Mouse (Mus musculus): ENCODE data around the gene Stxbp5l.
"Not testable (repeated sequence)": the region's sequence is repeated elsewhere in the genome, so short reads cannot be mapped to it uniquely, and the experiment has no call there.

Gene Stxbp5l

DNA sequence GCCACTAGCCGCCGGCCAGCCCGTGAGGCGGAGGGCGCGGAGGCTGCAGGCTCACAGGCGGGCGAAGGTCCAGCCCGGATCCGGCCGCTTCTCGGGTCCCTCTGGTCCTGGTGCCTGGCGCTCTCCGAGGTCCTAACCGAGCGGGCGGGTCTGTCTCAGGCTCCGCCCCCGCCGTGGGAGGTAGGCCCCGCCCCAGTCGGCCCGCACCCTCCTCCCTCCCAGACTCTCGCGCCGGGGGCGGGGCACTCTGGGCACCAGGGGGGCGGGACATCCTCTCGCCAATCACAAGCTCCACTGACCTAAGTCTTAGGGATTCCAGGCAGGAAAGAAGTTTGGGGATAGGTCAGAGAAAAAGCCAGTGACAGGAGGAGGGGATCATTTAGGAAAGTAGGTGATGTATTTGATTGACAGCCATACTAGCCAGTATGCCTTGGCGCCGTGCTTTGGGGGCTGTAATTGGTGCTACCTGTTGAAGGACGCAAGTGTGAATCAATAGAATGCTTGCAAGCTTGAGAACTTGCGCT is at the start of gene Stxbp5l:
Gene Stxbp5l (minus strand): TSS at position 142 of the 524 bp plus-strand sequence.
- peak; percentile 96 for DNase-seq

DNA sequence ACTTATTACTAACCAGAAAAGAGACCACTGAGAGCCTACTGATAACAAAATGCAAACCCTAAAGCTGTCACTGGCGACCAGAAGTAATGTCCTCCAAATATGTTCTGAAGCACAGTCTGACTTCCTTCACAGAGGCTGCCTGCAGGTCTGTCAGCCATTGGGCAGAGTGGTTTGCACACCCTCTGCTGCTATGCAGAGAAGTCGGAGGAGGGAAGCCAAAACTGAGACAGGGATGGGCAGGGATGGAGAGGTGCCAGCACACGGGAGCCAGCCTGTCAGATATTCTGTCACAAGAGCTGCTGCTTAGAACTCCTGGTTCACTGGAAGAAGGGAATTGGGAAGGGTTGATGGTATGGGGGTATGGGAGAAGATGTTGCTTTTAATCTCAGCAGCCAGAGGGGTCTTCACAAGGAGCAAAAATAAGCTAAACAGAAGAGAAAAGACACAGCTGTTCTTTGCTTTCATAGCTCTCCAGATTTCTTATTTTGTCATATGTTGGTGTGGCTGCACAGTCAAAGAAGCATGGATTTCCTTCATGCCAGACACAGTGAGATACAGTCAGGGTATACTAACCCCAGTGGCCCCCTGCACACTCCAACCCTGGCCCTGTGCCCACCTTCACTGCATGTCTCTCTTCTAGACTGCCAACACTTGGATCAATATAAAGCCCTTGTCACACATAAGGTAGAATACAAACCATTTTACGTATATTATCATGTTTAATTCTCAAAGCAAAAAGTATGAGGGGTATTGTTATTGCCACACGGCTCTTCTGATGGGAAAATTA is 48.8 kb upstream of the Stxbp5l start:
- DNase-seq: no peak

DNA sequence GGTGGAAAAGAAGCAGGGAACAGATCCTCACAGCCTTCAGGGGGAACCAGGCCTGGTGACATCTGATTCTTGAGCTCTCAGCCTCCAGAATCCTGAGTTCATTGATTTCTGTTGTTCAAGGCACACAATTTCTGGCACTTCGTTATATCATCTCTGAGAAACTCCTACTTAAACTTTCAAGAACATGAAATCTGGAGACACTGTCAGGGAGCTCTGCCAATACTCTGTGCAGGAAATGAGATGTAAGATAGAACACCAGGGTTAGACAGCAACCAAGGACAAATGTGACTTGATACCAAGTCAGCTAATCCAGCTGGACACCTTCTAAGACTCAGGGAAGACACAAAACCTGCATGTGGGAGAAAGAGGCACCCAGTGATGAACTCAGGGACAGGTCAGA is 40.7 kb upstream of the Stxbp5l start:
- DNase-seq: no peak

DNA sequence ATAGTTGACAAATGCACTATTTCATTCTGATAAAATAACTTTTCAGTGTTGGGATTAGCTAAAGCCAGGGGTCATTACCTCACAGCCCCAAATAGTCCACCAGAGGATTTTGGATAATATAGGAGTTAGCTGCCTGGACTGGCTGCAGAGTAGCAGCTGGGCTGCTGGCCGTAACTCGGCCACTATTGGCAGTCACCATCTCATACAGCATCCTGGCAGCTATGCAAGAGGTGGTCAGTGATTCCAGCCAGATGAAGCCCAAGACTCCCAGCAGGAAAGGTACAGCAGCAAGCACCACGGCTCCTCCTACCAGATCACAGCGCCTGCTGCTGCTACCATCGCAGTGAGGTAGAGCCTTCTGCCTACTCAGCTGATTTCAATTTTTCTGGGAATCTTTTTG is 38.1 kb upstream of the Stxbp5l start:
- DNase-seq: no peak

DNA sequence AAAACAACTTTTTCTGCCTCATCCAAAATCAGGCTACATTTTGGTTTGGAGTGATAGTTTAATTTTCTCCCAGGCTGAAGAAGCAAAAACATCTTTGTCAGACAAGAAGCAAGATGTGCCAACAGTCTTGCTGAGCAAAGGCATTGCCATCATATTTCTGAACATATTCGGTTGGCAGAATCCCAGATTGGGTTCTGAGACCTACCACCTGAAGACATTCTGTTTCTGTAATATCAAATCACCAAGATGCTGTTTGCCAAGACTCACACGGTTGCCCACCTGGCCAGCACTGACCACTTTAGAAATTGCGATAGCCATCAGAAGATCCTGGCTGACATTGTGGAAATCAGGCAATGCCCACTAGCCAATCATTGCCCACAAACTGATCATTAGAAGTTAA is 37.1 kb upstream of the Stxbp5l start:
- no peak for DNase-seq

DNA sequence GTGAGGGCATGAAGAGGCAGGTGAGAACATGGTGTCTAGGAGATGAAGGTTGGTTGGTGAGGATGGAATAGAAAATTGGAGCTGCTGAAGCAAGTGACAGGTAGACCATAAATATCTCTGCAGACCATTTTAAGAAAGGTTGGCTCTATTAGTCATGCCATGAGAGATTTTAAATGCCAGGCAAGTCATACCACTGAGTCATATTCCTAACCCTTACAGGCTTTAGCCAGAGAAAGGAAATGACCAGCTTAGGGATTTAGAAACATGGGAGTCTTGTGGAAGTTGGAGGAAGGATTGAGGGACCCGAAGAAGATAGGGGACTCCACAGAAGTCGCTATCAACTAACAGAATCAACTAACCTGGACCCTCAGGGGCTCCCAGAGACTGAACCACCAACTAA is 35.8 kb upstream of the Stxbp5l start:
- no peak for DNase-seq

DNA sequence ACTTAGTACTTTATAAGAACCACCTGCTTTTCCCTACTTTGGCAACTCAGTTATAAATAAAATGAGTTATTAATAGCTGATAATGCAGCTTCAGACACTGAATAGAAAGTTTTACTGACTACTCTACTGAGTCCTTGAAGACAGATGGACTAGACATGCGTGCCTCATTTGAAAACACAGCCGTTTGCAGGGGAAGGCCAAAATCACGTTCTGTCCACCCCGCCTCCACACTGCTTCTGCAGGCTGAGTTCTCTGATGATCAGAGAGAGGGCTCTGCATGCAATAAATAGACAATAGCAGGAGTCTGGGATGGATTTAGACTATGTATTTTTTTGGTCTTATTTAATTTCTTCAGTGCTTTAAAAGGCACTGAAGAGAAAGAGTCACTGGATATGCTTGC is 20.8 kb upstream of the Stxbp5l start:
- DNase-seq: no peak

DNA sequence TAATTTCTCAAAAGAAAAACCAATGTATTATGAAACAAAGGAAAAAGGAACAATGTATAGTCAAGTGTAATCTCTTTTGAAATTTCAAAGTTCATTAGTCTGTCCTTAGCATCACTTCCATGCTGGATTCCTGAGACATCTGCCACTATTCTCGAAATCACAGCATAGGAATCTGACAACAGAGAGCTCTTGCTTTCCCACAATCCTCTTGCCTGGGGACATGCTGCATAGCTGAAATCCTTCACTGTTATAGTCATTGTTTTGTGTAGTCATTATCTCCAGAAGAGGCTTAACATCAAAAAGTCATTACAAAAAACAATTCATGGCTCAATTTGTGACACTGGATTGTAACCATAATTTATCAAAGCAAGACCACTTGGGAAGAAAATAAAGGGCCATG is 20.2 kb upstream of the Stxbp5l start:
- DNase-seq: no peak

DNA sequence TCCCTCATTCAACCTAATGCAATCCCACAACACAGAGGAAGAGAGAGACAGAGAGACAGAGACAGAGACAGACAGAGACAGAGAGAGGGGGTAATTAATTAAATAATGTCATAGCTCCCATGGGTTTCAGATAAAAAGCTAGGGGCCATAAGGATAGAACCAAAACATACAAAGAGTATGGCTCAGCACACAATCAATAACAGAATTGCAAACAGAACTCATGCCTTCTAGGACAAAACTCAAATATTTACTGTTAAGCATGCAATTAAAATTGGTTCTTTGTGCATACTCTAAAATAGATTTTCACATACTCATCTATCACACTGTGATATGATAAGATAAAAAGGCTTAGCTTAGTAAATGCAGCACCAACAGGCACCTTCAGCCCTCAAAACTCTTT is 5.2 kb upstream of the Stxbp5l start:
- DNase-seq: no peak

DNA sequence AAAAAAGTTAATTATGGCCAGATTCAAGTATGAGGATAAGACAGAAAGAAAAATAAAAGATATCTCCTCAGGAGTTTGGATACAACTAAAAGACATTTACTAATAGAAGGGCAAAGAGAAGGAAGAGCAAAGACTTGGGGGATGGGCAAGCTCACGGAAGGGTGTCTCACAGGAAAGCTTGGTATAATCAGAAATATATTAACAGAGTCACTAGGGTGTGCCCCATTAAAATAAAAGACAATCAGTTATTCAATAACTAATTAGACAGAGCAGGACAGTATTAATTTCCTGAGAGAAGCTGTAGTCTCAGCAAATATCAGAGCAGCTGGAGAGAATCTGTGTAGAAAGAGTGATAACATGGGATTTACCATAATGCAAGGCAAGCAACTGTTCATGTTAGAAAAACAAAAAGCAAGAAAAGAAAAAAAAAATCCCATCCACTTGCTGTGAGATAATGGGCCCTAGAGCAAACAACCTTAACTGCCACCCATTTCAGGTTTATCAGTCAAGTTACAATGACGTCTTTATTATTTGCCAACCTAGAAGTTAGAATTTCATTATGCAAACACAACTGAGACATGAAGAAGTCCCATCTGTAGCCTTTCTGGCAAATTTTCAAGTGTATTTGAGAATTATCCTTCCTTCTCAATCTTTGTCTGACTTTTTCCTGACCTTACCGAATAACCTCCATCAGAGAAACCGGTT is 4.6 kb upstream of the Stxbp5l start:
- DNase-seq: no peak

DNA sequence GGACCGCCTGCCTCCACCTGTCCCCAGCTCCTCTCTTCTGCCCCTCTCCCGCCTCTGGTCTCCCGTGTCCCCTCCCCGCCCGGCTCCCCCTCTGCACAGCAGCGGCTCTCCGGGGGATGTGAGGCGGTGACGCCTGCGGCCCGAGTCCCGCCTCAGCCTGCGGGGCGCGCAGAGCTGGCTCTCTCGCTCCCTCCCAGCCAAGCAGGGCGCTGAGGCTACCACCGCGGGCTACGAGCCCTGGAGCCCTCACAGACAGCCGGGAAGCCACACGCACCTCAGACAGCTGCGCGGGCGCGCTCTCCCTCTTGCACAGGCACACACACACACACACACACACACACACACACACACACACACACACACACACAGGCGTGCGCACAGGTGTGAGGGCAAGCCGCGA is 393 bp downstream of the Stxbp5l start:
- no peak for DNase-seq

DNA sequence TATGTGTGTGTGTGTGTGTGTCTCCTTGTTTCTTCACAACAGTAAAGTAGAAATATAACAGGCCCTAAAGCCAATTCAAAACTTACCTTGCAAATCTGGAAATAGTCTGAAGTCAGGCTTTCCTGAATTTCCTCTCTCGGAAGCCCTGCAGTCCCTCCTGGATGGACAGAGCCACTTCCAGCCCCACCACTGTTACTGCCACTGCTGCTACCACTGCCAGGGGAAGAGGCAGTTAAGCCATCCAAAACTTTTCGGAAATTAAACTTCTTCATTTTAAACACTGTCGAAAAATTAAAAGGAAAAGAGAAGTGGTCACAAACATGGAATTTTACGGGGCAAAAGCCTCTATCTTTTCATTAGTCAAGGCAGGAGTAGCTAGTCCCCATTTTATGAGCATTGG is 1.3 kb downstream of the Stxbp5l start:
- no peak for DNase-seq

DNA sequence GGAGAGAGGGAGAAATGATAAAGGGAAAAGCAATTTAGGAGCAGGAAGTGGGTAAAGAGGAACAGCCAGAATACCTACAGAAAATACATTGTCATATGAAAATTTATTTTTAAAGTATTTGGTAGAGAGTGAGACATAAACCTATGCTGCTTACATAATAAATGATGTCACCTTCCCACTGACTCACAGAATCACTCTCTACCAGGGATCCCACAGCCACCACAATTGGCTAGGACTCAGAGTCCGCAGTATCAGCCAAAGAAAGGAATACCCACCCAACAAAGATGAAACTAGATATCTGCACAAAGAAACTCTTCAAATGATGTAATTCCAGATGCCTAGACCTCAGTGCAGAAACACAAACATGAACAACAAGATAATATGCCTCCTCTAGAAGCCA is 12.0 kb downstream of the Stxbp5l start:
- DNase-seq: no peak

DNA sequence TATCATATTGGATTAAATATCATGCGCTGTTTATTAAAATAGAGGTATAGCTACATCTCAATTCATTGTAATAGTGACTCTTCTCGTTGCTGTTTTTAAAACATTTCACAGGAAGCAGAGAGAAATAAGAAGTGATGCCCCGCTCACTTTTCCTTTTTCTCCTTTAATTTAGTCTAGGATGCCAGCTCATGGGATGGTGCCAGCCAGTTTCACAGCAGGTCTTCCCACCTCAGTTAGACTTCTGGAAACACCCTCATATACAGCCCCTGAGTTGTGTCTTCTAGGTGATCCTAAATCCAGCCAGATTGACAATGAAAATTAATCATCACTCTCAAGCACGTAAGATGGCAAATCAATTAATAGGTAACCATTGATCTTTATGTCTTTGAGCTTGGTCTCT is 17.3 kb downstream of the Stxbp5l start:
- no peak for DNase-seq

DNA sequence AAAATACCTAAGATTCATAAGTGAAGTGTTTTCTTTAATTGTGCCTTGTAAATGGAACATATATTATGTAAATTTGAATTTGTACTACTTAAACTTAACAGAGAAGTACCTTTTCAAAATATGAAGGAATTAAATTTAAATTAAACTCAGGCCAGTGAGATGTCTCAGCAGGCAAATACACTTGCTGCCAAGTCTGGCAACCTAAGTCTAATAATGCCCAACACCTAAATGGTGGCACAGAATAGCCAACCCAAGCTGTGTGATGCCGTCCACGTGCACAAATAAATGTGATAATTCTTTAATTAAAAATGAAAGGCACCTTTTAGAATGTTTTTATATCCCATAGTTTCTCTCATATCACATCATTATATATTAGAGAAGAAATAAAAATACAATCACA is 20.8 kb downstream of the Stxbp5l start:
- DNase-seq: no peak

DNA sequence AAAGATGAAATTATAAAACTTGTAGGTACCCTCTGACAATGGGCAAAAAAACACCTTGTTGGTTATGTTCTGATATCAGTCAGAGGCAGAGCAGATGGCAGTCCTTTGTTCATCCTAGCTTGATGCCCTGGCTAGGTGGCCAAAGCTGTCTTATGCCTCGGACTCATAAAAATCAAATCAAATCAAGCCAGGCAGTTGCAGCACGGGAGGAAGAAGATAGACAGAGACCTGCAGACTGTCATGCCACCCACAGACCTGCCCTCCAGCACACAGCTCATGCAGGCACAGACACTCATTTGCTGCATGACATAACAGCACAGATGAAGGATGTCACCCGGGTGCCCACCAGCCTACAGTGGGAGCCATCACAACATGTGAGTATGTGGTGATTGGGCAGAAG is 29.1 kb downstream of the Stxbp5l start:
- no peak for DNase-seq

DNA sequence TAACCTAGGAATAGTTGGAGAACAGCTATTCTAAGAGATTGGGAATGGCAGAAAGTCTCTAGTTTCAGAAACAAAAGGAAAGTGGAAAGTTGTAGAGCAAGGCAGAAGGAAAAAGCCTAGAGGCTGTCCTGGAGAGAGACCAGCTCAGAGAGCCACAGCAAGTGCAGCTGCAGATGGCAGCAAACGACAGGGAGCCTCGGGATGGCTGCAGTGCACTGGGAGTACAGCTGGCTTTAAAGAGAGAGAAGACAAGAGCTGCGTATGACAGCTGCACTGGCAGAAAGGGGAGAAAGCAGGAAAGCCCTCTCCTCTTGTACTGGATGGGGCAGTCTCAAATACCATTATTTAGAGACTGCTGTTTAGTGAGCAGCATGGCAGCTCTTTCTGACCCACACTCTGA is 37.7 kb downstream of the Stxbp5l start:
- peak; percentile 57 for DNase-seq

DNA sequence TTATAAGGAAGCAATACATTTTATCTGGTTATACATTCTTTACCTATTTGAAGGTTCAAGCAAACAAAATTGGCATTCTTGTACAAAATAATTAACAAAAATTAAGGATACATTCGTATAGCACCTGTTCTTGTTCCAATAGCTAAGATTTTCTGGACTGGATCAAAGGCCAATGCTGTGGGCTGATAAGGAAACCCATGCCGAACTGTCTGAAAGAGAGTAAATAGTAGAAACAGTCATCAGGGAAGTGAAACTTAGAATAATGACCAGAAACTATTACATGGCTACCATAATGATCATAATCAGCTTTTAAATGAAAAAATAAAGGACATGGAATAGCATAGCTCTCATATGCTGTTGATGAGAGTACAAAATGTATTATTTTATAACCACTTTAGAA is 39.8 kb downstream of the Stxbp5l start:
- no peak for DNase-seq

DNA sequence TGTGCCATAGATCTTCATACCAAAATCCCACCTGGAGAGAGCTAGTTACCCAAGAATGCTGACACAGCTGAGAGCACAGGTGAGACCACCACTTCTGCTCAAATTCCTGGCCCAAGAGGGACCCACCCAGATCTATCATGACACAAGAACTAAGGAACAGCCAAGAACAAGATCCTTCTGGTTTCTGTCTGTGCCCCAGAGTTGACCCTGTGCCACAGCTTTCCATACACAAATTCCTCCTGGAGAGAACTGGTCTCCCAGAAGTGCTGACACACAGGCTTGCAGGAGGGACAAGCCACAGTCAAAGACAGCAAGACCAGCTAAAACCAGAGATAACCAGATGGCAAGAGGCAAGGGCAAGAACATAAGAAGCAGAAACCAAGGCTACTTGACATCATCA is 43.3 kb downstream of the Stxbp5l start:
- DNase-seq: not testable (repeated sequence)

DNA sequence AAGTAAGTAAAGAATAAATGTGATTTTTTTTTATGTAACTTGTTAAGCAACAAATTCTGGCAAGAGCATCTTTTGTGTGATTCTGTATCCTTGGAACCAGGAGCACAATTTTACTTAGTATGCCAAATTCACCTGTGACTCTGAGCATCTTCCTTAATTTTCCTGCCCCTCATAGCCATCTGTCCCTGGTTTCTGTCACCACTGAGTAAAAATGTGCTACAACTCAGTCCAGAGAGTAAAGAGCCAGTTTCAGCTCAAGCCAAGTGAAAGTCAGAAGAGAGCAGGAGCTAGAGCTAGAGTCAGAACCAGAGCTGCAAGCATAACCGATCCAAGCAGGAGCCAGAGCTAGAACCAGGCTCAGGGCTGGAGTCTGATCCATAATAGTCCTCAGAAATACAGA is 46.6 kb downstream of the Stxbp5l start:
- no peak for DNase-seq

DNA sequence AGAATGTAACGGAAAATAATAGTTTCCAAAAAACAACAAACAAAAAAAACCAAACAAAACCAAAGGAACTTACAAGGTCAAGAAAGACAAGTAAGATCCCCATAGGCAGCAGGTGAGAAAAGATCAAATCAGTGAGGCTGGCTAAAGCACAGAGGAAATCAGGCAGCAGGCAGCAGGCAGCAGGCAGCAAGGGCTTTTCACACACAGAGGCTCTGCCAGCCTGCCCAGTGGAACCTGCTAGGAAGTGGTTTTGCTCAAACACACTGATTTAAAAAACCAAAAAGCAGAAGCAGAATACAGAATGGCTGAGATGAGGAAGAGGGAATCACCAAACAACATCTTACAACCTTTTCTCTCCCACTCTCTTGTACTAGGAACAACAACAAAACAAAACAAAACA is 47.2 kb downstream of the Stxbp5l start:
- no peak for DNase-seq

DNA sequence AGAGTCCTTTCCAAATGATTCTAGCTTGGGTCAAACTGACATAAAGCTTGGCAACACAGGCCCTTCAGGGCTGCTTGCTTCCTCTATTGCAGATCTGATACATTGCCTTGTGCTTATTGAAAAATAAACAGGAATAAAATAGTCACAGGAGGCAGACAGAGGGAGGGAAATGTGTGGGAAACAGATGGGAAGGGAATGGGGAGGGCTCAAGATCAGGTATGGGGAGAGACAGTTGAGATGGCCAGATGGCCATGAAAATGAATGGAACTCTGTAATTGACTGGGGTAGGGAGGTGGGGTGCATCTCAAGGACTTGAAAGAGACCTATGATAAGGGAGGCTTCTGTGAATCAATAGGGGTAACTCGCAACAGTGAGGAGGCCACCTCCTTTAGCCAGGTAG is 80.3 kb downstream of the Stxbp5l start:
- no peak for DNase-seq

DNA sequence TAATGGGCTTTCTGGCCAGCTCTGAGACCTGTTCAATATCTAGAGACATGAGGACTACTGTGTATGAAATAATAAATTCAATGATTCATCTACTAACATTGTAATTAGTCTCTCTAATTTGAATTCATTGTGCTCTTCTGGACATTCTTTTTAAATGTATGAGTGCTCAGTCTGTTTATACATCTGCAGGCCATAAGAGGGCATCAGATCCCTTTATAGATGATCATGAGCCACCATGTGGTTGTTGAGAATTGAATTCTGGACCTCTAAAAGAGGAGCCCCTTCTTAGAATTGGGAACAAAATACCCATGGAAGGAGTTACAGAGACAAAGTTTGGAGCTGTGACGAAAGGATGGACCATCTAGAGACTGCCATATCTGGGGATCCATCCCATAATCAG is 92.2 kb downstream of the Stxbp5l start:
- peak; percentile 47 for DNase-seq

DNA sequence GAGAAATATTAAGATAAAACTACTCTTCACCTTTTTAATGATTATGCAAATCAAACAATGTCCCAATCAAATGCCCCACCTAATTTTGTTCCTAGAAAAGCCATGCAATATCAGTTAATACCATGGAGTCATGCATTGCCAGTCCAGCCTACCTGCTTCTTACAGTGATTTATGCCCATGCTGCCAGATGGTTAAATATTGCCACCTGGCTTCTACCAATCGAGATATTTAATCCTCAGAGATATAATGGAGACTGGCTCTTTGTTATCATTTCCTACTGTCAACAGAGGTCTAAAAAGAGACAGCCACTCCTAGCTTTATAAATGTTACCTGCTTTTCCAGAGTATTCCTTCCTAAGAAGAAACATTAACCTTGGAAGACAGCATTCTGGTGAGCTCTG is 104.6 kb downstream of the Stxbp5l start:
- DNase-seq: no peak

DNA sequence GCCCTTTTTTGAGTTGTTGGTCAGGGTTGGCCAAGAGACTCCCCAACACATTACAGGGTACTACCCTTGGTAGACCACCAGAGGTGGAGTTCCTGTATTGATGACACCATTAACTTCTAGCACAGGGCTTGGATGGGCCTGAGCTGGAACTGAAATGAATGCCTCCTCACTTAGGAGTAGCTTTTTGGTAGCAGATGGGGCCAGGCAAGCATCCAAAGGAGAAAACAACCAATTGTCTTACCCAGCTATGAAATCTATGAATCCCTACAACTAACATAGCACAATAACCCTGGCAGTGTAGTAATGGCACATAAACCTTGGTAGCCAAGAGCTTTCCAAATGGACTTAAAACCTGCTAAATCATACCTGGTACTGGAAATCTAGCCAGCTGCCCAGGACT is 111.1 kb downstream of the Stxbp5l start:
- DNase-seq: no peak

Measured in retina, postnatal 1 day (tissue).